Mouse (Mus musculus) spleen, adult 12 weeks (tissue): Measurements from ENCODE around the gene Prdx6b.

Experiments used
- DNase-seq: peaks from one replicate; pipeline ENCODE4 v3.0.0; 2022; ENCODE audit warnings: low spot score

The Prdx6b gene

DNA sequence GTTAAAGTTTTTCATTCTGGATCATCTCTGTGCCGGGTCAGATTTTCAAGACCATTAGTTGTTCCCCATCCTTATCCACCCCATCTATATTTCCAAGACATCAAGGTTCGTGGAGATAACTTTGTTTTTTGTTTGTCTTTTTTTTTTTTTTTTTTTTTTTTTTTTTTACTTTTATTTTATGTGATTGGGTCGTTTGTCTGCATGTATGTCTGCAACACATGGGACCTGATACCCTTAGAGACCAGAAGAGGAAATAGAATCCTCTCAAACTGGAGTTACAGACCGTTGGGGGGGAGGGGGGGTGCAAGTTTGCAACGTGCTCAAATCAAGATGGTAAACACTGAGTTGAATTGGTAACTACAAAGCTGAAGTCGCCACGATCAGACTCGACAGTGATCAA, at the start of gene Prdx6b:
Prdx6b (plus strand) TSS at position 301 of the 400 bp plus-strand sequence.
- no peak for DNase-seq

DNA sequence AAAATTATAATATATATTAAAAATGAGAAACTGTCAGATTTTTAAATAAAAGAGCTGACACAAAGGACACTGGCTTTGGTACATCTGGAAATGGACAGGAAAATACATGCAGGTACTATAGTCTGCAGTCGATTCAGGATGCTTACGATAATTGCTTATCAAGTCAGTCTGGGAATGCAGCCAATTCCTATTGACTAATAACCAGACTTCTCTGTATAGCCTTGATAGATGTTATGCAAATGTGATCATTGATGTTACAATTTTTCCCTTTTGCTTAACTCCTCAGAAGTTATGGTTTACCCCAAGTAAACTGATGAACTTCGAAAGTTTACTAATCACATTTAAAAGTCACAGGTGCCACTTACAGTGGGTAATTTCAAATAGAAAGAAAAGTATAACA, 44.8 kb upstream of the Prdx6b start:
- DNase-seq = no peak

DNA sequence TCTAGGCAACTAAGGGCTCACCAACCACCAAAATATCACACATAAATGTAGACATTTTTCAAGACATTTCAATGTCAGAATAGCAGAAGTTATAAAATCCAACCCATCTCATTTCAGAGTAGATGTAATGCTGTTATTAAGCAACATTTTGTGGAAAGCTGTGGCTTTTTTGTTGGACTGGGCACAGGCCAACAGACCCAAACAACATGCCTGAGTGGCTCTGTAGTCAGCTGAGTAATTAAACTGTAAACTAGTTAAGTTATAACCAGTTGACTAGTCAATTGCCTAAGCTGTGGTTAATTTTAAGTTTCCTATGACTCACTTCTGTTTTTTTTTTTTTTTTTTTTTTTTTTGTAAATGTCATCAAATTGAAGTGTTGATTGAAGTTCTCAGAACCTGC, 44.4 kb upstream of the Prdx6b start:
- DNase-seq = no peak

DNA sequence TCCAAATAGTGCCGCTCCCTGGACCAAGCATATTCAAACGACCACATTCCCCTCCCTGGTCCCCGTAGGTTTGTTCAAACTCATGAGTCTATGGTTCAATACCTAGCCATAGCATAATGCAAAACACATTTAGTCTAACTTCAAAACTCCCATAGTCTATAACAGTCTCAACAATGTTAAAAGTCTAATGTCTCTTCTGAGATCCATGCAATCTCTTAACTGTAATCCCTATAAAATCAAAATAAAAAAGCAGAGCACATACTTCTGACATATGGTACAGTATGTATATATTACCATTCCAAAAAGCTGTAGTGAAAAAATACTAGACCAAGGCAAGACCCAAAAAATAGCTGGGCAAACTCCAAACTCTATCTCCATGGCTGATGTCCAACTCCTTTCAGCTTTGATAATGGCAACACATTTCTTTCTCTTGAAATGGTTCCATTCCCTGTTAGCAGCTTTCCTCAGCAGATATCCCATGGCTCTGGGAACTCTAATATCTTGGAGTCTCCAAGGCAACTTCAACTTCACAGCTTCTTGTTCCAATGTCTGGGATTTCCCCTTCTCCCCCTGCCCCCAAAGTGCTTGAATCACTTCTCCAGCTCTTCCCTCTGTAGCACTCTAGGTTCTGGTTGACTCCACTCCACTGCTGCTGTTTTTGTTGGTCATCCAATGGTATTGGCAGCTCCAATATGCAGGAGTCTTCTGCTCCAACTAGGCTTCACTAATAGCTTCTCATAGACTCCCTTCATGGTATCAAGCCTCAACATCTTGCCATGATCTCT, 32.2 kb upstream of the Prdx6b start:
- DNase-seq = no peak

DNA sequence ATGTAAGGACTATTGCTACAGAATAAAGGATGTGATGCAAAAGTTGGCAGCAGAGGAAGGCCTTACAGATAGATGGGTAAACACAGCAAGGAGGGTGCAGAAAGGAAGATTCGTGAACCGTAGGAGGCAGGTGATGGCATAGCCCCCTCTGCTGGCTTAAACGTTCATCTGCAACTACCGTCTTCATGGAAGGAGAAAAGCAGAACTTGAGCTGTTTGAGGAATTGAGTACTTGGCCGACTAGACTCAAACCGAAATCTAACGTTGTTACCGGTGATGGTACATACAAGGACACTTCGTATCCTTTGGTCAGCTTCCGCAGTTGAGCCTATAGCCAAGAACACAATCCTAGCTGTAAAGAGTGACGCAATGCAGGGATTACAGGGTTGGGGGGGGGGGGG, 25.4 kb upstream of the Prdx6b start:
- no peak for DNase-seq

DNA sequence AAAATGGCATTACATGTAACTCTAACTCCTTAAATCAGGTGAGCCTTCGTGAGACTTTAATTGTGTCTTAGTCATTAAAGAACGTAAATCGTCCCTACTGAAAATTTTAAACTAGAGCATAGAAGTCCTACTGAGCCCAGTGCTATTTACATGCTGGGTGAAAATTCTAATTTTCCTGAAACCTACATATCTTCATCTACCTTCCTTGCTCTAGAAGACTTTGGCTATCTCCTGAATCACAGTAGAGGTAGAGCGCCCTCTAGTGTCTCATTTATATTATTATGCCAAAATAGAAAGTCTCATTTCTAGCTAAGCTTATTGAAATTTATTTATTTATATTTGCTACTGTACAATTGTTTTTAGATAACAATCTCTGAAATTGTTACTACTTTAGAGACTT, 24.2 kb upstream of the Prdx6b start:
- no peak for DNase-seq

DNA sequence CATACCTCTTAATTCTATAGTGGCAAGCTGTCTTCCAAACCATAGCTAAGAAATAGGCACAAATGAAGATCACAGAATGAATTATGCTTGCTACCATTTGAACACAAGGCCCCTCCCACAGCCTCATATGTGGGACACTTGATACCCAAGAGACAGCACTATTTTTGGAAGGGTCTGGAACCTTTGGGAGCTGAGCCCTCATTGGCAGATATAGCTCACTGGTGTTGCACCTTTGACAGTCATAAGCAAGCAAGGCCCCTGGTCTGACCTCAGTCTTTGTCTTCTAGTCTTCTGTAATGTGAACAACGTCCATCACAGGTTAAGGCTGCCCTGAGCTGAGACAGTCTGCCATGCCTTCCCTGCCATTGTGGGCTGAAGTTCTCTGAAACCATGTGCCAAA, 20.8 kb upstream of the Prdx6b start:
- no peak for DNase-seq

DNA sequence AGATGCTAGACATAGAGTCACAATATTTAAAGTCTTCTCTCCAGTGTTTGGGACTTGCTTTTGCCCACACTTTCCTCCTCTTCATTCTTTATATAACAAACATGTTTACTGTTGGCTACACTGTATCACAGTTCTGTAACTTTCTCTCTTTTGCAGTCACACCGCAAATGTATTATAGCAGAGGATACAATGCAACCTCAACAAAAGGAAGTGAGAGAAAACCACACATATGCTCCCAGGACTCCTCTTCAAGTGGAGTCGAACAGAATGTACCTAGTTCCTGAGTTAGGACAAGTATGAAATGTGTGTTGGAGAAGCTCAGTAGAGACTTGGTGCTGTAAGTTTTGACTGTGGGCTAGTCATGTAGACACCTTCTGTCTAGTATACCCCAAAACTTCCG, 19.2 kb upstream of the Prdx6b start:
- DNase-seq = no peak

DNA sequence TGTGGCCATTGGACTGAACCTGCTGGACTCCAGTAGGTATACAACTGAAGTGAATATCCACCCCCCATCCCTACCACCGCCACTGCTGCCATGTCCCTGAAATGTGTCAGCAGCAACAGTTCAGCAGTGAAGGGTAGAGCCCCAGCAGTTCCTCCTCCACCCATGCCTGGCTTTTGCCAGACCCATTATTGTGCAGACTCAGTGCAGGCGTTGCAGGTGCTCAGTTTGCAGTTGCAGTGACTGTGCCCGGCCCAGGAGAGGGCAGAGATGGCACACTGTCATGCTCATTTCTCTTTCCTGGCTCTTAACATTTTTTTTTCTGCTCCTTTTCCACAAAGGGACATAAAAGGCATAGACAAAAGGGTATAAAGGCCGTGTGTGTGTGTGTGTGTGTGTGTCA, 18.5 kb upstream of the Prdx6b start:
- DNase-seq = no peak

DNA sequence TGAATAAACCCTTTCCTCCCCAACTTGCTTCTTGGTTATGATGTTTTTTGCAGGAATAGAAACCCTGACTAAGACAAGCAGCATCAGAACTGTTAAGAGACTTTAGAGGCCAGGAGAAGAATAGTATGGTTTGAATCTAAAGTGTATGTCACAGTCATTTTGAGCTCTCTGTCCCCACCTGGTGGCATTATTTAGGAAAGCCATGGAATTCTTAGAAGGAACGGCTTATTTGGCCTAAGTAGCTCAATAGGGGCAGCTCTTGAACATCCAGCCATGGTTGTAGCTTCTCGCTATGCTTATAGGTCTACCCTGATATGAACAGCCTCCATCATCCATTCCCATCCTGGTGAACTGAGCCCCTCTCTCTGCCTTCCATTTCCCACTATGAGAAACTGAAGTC, 17.1 kb upstream of the Prdx6b start:
- no peak for DNase-seq

DNA sequence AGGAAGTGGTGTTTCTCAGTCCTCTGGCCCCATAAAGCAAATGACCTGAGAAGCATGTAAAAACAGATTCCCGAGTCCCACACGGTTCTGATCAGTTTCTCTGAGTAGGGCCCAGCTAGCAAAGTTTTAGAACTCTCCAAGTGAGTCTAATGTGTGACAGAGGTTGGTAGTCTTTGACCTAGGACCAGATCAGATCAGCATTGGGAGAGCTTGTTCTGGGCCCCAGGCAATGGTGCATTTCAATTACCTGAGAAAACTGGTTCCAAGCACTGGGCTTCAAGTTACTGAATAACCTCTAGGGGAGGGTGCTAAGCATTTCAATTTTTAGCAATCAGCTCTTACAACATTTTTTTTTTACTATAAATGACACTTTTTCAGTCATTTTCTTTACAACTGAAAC, 10.1 kb upstream of the Prdx6b start:
- no peak for DNase-seq

DNA sequence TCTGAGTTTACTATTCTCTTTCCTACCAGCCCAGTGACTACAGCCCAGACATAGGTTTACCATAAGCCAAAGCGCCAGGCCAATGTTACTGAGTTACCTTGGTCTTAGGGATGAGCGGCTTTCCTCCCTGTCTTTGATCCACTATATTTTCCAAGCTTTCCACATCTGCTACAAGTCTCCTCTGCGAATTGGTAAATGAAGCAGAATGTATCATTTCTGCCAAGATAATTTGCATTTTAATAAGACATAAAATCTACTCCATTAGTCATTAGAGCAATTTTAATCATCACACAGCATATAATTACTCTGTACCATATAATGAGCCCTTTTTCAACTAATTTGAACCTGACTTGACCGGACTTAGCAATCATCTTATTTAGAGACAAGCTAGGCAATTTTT, 5.9 kb upstream of the Prdx6b start:
- no peak for DNase-seq

DNA sequence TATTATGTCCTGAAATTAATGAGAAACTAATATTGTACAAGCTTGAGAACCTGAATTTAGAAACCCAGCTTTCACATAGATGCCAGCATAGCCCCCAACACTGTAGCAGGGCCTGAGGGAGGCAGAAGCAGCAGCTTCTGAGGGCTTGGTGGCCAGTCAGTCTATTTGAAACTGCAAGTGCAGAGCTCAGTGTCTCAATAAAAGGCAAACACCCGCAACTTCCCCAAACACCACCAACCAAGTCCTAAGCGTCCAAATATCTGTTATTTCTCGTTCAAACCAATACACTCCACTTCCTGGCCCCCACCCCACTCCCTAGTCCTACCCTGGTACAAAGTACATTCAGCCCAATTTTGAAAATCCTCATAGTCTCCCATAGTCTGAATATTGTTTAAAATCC, 6.1 kb downstream of the Prdx6b start:
- no peak for DNase-seq

DNA sequence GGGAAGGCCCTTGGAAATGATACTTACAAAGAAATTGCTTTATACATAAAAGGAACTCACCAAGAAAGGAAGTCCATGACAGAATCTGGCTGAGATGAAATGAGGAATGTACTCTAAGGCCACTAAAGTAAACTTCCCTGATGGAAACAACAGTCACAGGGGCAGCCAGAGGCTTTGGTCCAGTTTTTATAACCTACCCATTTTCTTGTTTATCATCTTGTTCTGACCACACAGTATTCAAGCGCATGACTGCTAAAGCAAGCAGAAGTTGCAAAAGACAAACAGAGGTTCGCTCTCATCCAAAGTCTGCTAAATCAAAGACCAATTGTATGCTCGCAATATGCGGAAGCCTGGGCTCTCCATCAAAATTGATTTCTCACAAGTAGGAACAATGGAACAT, 8.5 kb downstream of the Prdx6b start:
- no peak for DNase-seq

DNA sequence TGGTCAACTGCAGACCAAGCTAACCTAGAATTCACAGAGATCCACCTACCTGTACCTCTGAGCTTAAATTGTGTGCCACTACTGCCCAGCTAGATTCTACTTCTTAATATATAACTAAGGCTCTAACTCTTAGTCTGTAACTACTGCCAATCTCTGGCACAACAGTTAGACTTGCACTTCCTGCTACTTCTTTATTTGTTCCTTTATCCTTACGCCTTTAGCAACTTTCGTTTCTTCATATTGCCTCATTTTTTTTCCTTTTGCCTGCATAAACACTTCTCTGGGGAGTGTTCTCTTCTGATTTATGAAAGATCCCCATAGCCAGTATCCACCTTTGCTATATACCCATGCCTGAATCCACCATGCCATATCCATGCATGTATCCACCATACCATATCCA, 11.7 kb downstream of the Prdx6b start:
- no peak for DNase-seq

DNA sequence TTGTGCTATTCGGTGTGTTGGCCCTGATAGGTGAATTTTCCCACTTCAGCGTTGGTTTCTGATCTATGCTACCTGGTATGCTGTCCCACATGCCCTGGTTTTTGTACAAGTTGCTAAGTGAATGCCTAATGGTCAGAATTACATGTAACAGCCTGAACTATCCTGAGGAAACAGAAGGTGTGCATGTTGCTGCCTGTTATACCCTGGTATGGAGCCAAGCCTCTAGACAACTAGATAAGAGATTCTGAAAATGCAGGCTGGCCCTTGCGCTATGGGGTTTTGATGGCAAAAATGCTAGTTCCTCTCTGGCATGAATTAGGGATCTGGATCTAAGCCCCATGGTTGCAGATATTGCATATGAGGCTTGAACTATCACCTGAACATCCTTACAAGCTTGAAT, 15.4 kb downstream of the Prdx6b start:
- no peak for DNase-seq

DNA sequence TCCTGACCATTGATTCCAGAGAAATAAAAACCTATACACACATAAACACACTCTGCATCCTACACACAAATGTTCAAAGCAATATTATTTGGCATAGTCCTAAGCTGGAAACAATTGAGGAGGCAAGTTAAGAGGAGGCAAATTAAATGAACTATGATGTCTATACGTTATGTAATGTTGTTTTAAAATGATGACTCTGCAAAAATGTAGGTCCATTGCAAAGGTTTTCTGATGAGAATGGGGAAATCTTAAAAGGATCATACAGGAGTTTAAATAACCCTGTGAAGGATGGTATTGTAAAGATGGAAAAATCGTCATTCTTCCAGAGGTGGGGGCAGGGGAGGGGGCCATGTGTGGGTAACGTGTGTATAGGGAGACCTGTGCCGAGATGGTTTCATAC, 17.5 kb downstream of the Prdx6b start:
- DNase-seq = no peak

DNA sequence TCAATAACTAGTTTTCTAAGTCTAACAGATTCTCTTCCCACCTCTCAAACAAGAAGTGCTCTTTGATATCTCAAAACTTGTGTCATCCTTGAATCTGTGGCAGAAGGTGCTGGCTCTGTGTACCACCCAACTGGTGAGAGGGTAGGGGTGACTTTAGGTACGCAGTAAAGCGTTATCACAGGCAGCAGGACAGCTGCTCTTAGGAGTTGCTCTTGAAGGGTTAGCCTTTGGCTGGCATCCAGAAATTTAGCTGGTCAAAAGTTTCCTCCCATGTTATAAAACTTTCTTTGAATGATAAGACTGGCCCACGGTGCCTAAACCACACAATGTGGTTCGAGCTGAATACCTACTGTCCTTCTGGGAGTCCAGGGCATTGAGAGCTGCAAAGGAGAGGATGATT, 18.5 kb downstream of the Prdx6b start:
- DNase-seq = peak; percentile 46

DNA sequence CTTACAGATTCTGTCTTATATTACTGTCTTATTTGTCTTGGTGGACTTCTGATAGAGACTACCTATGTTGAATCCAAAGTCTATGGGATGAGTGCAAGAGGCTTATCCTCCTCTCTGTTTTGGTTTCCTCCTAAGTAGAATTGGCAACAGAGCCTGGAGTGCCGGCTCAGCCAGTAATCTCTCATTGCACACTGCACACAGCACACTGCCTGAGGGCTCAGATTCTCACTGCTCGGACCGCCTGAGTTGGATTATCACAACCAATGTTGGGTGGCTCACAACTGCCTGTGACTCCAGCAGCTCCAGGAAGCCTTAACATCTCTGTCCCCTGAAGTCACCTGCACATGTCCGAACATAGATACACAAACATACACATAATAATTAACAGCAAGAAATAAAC, 19.1 kb downstream of the Prdx6b start:
- DNase-seq = peak; percentile 21

DNA sequence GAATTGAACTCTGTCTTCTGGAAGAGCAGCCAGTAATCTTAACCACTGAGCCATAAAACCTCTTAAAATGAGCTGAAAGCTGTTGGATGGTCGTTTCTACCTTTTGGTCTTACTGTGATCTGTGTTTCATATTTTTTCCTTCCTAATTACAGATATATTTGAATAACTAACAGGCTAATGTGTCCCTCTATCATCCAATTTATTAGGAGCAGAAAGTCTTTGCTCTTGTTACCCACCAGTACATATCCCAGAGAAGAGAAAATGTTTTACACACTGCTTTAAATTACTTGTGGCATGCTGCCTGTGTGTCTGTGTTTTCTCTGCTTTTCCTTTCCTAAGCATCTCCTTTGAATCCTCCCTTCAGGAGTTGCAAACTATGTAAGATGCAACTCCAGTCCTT, 21.9 kb downstream of the Prdx6b start:
- no peak for DNase-seq

DNA sequence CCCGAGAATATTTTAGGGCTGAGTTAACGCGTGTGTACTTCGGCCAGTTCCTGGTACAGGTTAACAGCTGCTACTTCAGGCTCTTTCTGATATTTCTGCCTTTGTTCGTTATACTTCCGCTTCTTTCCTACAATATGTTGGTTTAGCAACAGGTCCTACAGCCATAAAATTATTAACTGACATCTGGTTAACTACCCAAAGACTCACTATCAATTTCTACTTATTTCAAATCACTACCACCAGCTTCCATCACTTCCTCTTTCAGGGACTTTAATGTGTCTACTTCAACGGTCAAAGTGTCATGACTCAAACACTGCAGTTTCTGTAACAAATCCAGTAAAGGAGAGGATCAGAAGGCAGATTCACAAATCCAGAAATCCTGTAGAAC, 22.6 kb downstream of the Prdx6b start:
- no peak for DNase-seq

DNA sequence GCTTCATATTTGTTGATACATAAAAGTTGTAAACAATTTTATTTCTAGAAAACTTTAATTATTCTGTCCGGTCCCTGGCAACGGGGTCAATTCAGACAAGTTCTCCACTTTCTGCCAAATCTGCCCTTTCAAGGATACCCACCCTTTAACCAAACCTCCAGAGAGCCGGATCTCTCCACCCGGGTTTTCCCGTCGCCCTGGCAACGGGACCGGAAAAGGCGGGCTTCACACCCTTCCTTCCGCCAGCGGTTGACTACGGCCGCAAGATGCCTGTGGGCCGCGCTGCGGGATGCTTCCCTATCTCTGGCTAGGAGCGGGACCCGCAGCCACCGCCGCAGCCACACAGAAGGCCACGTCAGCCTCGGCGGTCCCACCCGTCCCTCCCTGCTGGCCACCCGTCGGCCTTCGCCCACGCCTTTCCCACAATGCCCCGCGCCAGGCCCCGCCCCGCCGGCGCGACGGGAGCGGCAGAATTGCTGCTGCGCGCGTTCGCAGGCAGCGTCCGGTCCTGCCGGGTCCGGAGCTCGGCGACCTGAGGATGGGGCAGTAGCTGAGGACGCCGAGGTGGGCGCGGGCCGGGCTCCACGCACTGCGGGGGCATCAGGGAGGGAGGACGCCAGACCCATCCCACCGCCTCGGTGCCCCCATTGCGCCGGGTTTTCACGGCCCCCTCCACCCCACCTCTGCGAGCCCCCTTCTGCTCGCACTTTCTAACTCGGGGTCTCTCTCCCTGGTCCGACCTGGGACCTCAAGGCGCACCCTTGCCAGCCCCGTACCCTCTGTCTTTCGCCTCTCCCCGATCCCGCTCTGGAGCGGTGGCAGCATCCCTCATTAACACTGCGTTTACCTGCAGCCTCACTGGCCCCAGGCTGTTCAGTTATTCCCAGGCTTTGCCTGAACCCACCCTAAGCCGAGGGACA, 23.2 kb downstream of the Prdx6b start, which contains the start of gene Dnajc10:
Dnajc10 (plus strand) TSS at position 225 of the 920 bp plus-strand sequence.
- peak; percentile 86 for DNase-seq

DNA sequence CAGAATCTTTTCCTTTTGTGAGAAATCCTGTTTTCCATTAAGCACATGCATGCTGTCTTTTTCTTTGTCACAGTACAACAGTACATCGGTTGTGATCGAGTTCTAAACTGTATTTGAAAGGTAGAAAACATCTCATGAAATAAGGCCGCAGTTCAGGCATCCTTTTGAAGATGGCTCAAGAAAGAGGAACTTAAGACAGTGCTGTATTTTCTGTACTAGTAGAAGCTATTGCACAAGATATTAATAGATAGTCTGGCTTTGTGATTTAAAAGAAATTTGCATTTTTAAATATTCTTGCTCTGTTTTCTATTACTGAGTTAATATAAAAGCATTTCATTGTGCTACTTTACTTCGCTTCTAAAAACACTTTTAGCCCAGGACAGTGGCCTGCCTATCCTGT, 30.6 kb downstream of the Prdx6b start:
- DNase-seq = no peak
